Mouse (Mus musculus) Muller cell, postnatal 12 days (primary cell): Measurements from ENCODE around the gene Fam104a.

Experiments
- DNase-seq: peaks from one replicate; pipeline ENCODE4 v3.0.0-alpha.2; 2015; ENCODE audit errors: inconsistent ontology term

Gene Fam104a

DNA sequence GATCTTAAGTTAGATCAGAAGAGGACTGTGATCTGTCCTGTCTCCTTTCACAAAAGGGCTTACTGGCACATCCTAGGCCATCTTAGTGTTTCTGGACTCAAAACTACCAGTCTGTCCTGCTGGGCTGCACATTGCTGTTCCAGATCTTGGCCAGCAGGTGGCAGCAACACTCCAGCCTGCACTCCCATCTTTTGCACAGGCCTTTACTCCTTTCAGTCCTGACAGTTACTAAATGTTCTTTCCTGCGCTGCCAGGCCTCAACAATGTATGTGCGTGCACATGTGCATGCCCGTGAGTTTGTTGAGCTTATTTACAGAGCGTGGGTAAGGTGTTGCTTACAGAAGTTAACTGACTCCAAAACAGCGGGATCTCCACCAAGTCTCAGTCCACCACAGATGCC, 19.8 kb upstream of the Fam104a start:
- peak; percentile 63 for DNase-seq

DNA sequence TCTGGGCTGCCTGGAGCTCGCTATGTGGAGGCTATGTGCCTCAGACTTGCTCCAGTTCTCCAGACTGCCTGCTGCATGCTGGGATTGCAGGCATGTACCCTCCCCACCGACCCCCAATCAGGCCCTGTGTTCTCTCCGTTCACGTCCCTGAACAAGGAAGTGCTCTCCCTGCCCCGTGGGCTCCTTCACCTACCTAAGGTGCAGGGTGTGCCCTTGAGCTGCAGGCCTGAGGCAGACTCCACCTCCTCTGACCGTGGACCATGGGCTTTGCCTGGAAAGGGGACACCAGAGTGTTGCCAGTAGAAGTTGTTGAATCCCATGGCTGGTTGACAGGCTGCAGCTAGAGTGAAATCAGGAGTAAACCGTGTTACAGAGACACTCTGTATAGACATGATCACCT, 15.7 kb upstream of the Fam104a start:
- no peak for DNase-seq

- DNase-seq, result no peak
These were observed 14.1 kb upstream of the Fam104a start for GRCm38 (mm10) chr11:113698013-113698545.

DNA sequence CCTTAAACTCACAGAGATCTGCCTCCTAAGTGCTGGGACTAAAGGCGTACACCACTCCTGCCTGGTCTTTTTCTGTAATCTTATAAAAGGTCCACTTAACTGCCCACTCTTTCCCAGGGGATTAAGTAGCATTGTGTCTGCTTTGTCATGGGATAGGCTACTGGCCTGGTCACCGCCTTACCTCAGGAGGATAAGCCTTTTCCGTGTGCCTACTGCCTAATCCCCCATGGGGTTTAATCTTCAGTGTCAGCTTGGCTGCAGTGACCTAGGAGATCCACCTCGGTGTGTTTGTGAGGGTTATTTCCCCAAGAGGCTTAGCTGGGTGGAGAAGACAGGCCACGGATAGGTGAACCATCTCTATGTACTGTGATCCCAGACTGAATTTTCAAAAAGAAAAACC, 13.6 kb upstream of the Fam104a start:
- no peak for DNase-seq

DNA sequence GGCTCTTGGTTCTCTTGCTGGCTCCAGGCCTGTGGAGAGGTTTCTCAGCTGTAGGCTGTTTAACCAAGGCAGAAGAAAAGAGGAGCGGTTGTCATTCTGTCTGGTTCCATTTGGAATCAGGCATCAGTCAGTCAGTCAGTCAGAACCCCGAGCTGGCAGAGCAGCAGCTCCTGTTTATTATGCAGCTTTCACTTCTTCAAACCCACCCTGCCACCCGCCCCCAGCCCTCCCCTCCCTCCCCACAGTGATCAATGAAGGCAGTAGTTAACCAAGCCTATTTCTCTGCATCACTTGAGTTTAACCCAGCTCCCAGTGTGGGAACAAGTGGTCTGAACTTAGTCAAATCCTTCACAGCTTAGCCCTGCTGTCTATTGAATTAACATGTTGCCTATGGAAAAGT, 7.9 kb upstream of the Fam104a start:
- no peak for DNase-seq

DNA sequence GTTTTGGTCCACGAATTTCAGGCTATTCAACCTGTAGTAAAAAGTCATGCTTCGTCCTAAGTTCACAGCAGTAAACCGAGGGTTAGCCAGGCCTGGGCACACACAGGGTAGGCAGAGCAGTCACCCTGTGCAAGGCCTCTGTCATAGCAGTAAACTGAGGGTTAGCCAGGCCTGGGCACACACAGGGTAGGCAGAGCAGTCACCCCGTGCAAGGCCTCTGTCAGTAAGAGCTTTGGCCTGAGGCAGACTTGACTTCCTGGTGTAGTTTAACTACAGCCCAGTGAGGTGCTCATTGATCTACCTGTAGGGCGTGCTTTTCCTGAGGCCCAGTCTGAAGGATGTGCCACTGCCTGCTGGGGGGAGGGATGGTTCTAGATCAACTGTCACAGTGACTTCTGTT, 7.4 kb upstream of the Fam104a start:
- DNase-seq, result no peak

DNA sequence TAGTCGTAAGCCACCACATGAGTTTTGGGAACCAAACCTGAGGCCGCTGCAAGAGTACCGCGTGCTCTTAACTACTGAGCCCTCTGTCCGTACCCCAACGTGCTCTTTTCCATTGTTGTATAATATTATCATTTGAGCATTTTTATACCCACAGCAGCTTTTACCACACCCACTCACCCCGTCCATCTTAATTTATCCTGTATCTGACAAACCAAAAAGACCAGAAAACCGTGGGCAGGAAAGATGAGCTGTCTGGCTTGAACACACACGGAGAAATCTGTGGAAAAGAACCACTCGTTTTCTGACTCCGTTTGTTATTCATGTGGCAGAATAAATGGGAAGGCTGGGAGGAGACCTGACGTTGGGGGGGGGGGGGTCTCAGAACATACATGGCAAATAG, 6.6 kb upstream of the Fam104a start:
- DNase-seq, result no peak

DNA sequence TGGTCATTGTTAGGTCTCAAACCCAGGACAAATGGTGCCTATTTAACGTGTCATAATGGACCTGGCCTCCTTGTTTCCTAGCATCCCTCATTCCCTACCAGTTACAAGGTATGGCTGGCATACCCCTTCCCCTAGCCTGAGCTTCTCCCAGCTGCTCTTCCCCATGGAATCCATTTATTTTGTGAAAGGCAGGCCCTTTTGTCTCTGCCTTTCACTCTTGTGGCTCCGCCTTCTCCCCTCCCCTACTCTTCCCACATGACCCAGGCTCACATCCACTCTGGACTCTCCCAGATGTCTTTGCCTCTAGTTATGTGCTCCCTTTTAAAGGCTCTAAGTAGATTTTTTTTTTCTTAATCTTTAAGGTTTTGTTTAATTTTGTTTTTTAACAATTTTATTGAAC, 3.1 kb upstream of the Fam104a start:
- DNase-seq, result no peak

DNA sequence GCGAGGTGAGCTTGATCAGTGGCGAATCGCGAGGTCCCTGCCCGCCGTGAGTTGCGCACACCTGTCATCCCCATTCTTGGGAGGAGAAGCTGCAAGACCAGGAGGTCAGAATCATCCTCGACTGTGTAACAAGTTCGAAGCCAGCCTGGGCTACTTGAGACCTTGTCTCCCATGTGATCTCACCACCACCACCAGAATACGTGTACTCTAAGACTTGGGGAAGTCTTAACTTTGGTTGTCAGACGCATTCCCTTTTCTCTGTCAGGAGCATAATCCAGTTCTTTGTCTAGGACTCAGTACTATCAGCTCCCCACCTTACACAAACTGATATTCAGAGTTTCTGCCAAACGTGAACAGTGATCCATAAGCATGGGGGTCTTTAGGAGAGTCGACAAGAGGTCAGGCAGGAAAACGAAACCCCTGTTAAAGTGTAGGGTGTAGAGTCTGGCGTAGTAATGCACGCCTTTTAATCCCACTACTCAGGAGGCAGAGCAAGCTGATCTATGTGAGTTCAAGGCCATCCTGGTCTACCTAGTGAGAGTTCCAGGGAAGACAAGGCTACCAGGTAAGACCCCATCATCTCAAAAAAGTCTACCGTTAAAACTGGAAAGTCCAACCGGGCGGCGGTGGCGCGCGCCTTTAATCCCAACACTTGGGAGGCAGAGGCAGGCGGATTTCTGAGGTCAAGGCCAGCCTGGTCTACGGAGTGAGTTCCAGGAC, 912 bp upstream of the Fam104a start:
- DNase-seq, result no peak

DNA sequence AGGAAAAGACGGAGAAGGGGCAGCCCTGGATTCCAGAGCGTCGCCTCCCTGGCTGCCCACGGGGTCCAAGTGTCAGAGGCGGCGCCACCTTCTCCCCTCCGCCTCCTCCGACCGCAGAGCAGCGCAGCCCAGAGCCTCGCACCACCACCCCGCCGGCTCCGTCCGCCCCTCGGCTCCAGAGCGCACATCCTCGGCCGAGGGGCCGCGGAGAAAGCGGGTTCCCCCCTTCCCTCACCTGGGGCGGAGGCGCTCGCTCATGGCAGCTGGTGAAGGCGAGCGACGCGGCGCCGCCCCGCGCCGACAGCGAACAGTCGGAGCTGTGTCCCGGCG, 363 bp downstream of the Fam104a start:
- DNase-seq, result no peak

GRCm38 (mm10) chr11:113682897-113683626, 893 bp downstream of the Fam104a start:
- DNase-seq, result peak; percentile 78

DNA sequence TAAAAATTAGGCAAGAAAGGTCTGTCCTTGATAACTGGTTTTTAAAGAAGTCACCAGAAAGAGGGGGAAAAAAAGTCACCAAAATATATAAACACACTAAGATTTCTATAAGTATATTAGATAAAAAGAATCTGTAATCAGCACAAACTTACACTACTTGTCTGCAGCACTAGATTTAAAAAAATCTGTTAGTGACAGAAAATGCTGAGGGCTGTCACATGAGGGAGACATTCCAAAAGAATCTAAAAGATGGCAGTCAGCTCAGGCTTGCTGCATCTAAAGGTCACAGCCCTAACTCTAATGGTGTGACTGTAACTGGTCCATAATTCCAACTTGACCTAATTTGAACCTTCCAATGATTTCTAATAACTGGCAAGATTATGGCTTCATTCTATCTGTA, 2.0 kb downstream of the Fam104a start:
- no peak for DNase-seq

- no peak for DNase-seq
These were observed 3.0 kb downstream of the Fam104a start for GRCm38 (mm10) chr11:113680954-113681353.

DNA sequence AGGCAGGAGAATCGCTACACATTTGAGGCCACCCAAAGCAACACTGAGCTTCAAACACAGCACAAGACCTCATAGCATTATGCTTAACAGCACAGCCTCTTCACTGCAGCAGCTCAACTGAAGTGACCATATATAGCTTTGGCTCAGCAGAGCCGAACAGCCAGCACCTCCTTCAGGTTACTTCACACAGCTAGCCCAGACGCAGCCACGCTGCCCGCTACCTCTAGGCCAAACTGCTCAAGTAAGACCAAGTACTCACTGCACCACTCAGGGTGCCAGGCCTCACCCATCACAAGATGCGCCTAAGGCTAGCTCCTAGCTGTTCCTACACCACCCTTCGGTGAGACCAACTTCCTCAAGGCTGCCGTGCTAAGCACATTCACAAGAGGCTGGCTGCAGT, 5.6 kb downstream of the Fam104a start:
- no peak for DNase-seq

- DNase-seq, result no peak
These were observed 6.6 kb downstream of the Fam104a start for GRCm38 (mm10) chr11:113677378-113677777.

DNA sequence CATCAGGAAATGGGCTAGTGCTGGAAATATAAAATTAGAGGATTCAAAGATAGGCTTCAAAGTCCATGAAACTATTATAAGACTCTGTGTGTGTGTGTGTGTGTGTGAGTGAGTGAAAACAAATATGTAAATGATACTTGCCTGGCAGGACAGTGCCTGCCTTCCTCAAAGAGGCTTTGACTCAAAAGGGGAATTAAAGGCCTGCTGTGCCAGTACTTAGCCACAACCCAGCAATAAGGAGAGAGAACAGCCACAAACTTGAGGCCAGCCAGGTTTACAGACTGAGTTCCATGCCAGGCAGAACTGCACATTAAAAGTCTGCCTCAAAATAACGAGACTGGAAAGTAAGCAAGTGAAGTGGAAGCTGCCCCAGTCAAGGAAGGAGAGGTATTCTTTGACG, 7.1 kb downstream of the Fam104a start:
- no peak for DNase-seq

DNA sequence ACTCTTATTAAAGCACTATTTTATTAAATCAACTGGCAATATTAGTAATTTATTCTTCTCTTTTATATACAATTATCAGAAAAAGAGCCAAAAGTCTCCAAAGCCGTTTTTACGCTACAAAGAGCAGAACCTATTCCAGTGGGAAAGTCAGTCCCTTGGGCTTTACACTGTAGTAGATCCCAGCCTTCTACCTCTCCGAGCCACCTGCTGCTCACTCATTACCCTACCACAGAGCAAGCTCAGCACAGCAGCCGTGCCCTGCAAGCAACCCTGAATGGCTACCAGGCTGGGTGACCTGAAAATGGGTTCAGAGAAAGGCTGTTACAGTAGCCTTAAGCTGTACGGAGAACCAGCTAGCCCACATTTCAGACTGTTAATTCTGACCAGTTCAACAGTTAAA, 9.4 kb downstream of the Fam104a start:
- no peak for DNase-seq

DNA sequence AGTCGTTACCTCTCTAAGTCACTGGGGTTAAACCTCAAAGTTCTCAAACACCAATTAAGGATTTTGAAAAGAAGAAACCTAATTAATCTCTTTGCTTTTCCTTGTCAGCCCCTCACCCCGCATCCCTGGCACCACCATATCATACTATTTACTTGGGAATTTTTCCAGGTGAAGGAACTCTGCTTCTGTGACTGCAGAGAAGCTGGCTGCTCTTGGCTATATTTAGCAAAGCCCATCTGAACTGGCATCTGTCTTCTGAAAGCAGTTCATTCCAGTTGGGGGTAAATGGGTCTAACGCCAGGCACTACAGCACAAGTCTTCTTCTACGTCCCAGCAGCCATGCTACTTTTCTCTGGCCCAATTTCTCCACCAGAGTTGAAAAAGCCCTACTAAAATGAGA, 10.3 kb downstream of the Fam104a start:
- DNase-seq, result no peak

DNA sequence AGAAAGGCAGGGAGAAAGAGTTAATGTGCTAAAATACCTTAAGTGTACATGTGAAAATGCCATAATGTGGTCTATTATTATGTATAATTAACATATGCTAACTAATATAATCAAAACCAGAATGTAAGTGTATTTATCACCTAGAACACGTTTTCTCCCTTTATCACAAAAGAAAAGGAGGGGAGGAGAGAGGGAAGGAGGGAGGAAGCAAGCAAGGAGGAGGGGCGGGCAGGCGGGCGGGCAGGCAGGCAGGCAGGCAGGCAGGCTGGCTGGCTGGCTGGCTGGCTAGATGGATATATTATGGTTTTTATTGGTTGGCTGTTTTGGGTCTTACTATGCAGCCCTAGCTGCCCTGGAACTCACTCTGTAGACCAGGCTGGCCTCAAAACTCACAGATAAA, 14.2 kb downstream of the Fam104a start:
- DNase-seq, result no peak

- DNase-seq, result no peak
These were observed 15.1 kb downstream of the Fam104a start for GRCm38 (mm10) chr11:113668857-113669256.

DNA sequence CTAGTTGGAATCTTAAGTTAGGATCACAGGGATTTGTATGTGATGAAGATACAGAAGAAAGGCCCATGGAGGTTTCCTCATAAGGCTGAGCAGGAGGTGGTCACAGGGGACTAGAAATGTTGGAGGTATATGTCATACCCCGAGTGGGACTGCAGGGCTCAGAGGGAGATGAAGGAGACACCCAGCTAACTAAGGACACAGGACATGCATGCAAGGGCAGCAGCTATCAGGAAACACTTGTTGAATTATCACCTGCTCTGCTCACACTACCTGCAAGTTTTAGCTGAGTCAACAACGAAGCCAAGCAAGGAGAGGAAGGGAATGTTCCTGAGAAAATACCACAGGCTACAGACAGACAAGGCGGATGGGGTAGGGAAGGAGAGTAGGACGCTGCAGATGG, 16.3 kb downstream of the Fam104a start:
- DNase-seq, result no peak

DNA sequence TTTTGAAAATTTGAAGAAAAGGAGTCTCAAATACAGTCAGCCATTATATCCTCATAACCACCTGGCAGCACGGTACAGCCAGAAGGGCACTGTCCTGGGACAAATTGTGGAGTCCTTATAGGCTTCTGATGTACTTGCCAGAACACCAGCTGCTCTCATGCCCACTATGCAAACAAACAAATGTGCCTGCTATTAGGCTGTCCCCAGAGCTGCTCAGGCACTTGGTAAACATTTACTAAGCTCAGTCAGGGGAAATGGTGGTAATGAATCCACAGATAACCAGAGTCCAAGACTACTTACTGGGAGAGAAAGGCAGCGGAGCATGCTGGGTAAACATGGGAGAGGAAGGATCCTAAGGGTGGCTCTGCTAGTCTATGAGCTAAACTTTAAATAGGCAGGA, 16.8 kb downstream of the Fam104a start:
- DNase-seq, result no peak

GRCm38 (mm10) chr11:113666648-113667047, 17.3 kb downstream of the Fam104a start:
- DNase-seq, result no peak
